ENCODE assay signal across 10 mouse cellular contexts in the genomic region with DNA sequence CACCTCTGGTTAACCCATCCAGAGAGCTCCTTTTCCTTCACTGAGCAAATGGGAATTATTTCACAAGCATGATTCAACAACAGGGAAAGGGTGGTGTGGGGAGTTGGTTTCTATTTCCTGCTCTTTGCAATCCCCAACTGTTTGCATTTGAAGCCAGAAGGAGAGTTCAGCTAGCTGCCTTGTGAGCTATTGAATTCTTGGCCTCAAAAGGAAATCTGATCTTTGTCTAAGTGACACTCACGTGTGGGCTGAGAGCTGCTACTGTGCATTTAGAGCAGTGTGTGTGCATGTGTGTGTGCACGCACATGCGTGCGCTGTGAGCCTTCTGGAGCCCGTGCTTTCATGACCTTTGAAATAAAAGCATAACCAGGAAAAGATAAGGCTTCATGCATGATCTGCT.
DNase-seq lines count a peak whose midpoint lies in the region; ATAC-seq and TF ChIP-seq lines count a peak whose summit lies in the region.
"Had no signal": no experiment of that assay in that cellular context is flagged by ENCODE, and none has a peak within 500 bp of the region (broad histone marks: within the 10 kb centered on the region; RNA-seq: fewer than 3 reads in every experiment).

No protein-coding gene starts in this region.

- no peaks in the 10 kb centered on the region for H3K27me3 ChIP-seq in heart, embryonic 11.5 days (ENCODE audit: control insufficient read depth, insufficient read depth, low read length)

- H3K9me3 ChIP-seq in heart, embryonic 11.5 days (replicated peaks; ENCODE audit: control insufficient read depth, low read length): no peaks in the 10 kb centered on the region

- no peak for DNase-seq in heart, postnatal 14 days
- DNase-seq in left cerebral cortex, adult 2 months (ENCODE audit: extremely low spot score in 1 of 2, low spot score in 2 of 2): no peak
- no peak for DNase-seq in left cerebral cortex, postnatal 36 days (ENCODE audit: low spot score in 2 of 2)
- peak; percentile 20 to 52 for DNase-seq in kidney, postnatal 4 days
- peak; percentile 35 to 67 for DNase-seq in lung, postnatal 4 days
- no peak for DNase-seq in B cell, adult 2 months
- no peak for DNase-seq in urinary bladder, postnatal 36 days (ENCODE audit: low spot score in 2 of 2)

- H3K4me1 ChIP-seq in heart, embryonic 11.5 days (ENCODE audit: control insufficient read depth, insufficient read depth, low read length): peaks cover 6% of the 10 kb centered on the region; the same call in 1 of the 2 replicates

- no peak overlapping the region for H3K4me3 ChIP-seq in heart, embryonic 11.5 days (ENCODE audit: low read depth, low read length)
- no peak overlapping the region for H3K4me3 ChIP-seq in left cerebral cortex, adult 2 months

- H3K36me3 ChIP-seq in heart, embryonic 11.5 days (ENCODE audit: control insufficient read depth, insufficient read depth, low read length): no peaks in the 10 kb centered on the region

- no peak for ATAC-seq in heart, embryonic 11.5 days (replicated peaks; ENCODE audit: insufficient number of reproducible peaks, low FRiP score, low TSS enrichment)
- ATAC-seq: CD4-positive, CD25-positive, alpha-beta regulatory T cell, adult 4 months; forebrain, embryonic 14.5 days had no signal

- intact Hi-C loops in heart, postnatal 14 days (cut with DNase I): loop anchor here (5.0 kb wide), 1 partner anchor 181 kb away; no protein-coding TSS in a partner anchor
- intact Hi-C loops in left cerebral cortex, adult 2 months (cut with DNase I): no loop called here
- intact Hi-C loops in left cerebral cortex, postnatal 36 days (cut with DNase I): no loop called here

- 0 out of 2 replicates have a peak overlapping the region, but pooled peaks have one; percentile 22 for H3K27ac ChIP-seq in heart, embryonic 11.5 days (ENCODE audit: low read depth, low read length)
- peak overlapping the region; percentile 22 for H3K27ac ChIP-seq in left cerebral cortex, adult 2 months

- 52% methylated on average over 5 of the region's 5 CpGs for WGBS in heart, embryonic 11.5 days (ENCODE audit: insufficient replicate concordance)

- H3K9ac ChIP-seq in heart, embryonic 11.5 days (ENCODE audit: low read depth, low read length): no peak overlapping the region

- H3K4me2 ChIP-seq in heart, embryonic 11.5 days: no peak overlapping the region

- TF ChIP-seq CTCF in left cerebral cortex, adult 2 months (IDR thresholded peaks at IDR 0.05): no peak

Comparison
In these comparisons a context has a peak if more than half of its experiments do, and no peak if none do; other contexts are left out.
1. DNase-seq: peak in kidney, postnatal 4 days (2 of 2) and lung, postnatal 4 days (2 of 2); none in heart, postnatal 14 days (0 of 2), left cerebral cortex, adult 2 months (0 of 2), left cerebral cortex, postnatal 36 days (0 of 2), B cell, adult 2 months (0 of 2) and urinary bladder, postnatal 36 days (0 of 2).